11 mouse cellular contexts compared by ENCODE assay signal in genomic region chr7:102348681-102349080, GRCm38 (mm10).
"Had no signal": no experiment of that assay in that cellular context is flagged by ENCODE, and none has a peak within 500 bp of the region (broad histone marks: within the 10 kb centered on the region; RNA-seq: fewer than 3 reads in every experiment).

No protein-coding gene starts in this region.

- DNase-seq: layer of hippocampus, adult 9-11 months; layer of hippocampus, postnatal 36 days; lung, adult 18-20 months; retina, postnatal 1 day; right cerebral cortex, postnatal 4 days; thymus, adult 18-20 months; thymus, postnatal 14 days had no signal

- H3K4me3 ChIP-seq: limb, embryonic 15.5 days; midbrain, embryonic 12.5 days; neural tube, embryonic 13.5 days had no signal

- H3K27ac ChIP-seq: limb, embryonic 15.5 days; liver, embryonic 14.5 days; midbrain, embryonic 12.5 days; neural tube, embryonic 13.5 days had no signal

- H3K4me1 ChIP-seq: midbrain, embryonic 12.5 days; neural tube, embryonic 13.5 days had no signal
